Mouse (Mus musculus) natural killer cell, adult 2 months (primary cell): Measurements from ENCODE around the gene Atp8b2.

Source experiments
- DNase-seq, 2 experiments: peaks; one replicate each; pipeline ENCODE4 v3.0.0; 2022; ENCODE audit warnings: low spot score in 2 of 2

Atp8b2 gene

DNA sequence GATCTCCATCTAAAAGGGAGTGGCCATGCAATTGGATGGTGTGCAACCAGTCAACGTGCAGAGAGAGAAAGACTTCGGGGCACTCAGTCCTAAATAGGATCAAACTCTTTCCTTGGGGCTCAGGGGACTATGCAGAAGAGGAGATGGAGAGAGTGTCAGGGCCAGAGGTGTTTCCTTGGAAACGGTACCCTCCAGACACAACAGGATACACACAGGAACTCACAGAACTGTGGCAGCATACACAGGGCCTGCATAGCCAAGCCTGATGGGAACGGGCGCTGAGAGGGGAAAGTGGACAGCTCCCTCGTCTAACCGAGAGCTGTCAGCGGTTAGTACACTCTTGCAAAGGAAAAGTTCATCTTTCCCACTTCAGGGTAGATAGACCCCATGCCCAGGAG lies 63.8 kb downstream of the Atp8b2 start:
- no peak for DNase-seq

- DNase-seq = no peak
Observed at GRCm38 (mm10) chr3:89898870-89899510, 64.3 kb downstream of the Atp8b2 start.

DNA sequence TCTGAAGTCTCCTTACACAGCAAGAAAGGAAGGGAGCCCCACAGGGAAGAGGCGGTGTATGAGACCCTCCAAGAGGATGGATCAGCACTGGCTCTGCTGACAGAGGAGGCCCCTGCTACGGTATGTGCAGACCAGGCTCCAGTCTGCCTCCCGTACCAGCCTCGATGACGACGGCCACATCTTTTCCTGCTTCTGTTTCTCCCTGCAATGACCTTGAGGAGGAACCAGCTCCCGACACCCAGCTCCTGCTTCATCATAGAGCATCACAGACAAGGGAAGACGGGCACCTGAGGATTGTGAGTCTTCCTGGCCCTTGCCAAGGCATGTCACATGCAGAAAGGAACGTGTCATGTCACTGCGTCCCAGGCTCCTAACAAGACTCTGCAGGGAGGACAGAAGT lies 65.3 kb downstream of the Atp8b2 start:
- no peak for DNase-seq

GRCm38 (mm10) chr3:89897204-89897796 lies 66.0 kb downstream of the Atp8b2 start:
- no peak for DNase-seq

DNA sequence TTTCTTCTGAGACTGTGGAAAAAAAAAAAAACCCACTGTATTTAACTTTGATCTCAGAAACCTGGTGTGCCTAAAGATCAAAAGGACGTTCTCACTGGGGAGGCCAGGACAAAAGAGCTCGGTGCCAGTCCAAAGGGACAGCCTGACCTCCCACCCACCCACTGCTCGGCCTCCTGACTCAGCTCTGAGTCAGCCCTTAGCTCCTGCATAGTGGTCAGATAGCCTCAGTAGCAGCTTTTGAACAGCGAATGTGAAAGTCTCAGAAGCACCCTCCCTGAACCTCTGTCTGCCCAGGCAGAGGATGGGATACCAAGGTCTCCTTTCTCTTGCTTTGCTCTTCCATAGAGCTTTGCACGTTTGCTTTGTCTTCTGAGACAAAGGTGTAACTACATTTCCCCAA lies 66.7 kb downstream of the Atp8b2 start:
- DNase-seq = no peak

GRCm38 (mm10) chr3:89892517-89893106 lies 70.7 kb downstream of the Atp8b2 start:
- no peak for DNase-seq

DNA sequence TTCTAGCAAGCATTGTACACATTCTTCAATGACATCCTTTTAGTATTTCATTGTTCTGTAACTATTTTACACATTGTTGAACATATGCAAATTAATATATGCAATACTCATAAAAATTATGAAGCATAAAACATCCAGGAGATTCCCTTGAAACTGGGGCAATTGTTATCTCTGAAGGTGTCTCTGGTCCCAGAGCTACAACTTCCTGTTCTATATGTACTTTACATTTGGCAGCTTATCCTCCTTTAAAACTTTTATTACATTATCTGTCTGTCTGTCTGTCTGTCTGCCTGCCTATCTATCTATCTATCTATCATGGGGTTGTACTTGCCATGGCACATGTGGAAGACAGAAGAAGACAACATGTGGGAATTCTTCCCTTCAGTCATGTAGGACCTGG lies 71.6 kb downstream of the Atp8b2 start:
- DNase-seq = no peak

DNA sequence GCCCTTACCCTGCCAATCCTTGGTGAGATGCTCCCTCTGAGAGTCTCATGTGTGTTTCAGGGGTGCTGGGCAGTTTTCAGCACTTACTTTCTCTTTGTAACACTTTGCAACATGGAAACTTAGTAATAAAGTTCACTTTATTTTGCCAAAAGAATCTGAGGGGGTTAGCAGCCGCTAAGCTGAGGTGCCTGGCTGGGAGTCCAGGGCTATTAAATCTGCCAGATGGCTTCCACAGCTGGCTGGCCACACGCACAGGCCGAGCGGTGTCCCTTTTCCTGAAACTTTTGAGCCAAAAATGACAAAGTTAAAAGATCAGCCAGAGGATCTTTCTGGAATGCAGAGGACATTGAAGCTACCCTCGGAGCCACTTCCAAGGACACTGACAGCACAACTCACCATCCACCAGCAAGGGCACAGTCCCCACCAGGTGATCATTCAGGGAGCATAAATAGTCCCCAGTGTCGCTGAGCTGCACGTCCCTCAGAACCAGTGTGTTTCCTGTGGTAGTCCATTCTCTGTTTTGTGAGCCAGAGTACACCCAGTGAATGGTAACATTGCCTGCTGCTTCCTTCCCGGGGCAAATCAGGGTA lies 73.4 kb downstream of the Atp8b2 start:
- DNase-seq = no peak
